Mouse (Mus musculus) ES-E14 (cell line): Measurements from ENCODE around the gene Fgr.

Experiments
- CHD2 ChIP-seq: IDR thresholded peaks from 2 replicates; pipeline ENCODE4 v1.6.1; 2014; ENCODE audit warnings: mild to moderate bottlenecking, low read depth, low read length, inconsistent platforms
- MAFK ChIP-seq: IDR thresholded peaks from 2 replicates; pipeline ENCODE4 v1.6.1; 2014; ENCODE audit warnings: mild to moderate bottlenecking, low read depth, low read length, inconsistent platforms; ENCODE audit not compliant: insufficient read depth
- ZC3H11A ChIP-seq: IDR thresholded peaks from 2 replicates; pipeline ENCODE4 v1.6.1; 2012; ENCODE audit warnings: low read depth, mild to moderate bottlenecking, inconsistent platforms, low read length, borderline replicate concordance
- ZNF384 ChIP-seq: IDR thresholded peaks from 2 replicates; pipeline ENCODE4 v1.6.1; 2012; ENCODE audit warnings: low read depth, low read length, inconsistent platforms

- no peak for TF ChIP-seq ZNF384
- no peak for TF ChIP-seq CHD2
- no peak for TF ChIP-seq ZC3H11A
- TF ChIP-seq MAFK = no peak
Measured at GRCm38 (mm10) chr4:133018263-133018798, 44.4 kb downstream of the Fgr start.
